Mouse (Mus musculus) CH12.LX (cell line): ENCODE results near the gene Aco1. TPM values are rescaled to one million over a fixed set of nuclear protein-coding genes. Genes with fewer than 3 reads are reported as not detected.

Experiments
- DNase-seq: peaks from one replicate; pipeline ENCODE4 v3.0.0-alpha.2; 2013; ENCODE audit errors: extremely low read depth
- H3K27ac ChIP-seq: 2 replicates; pipeline ENCODE4 v1.5.1; 2012; ENCODE audit warnings: low read depth, mild to moderate bottlenecking, control low read depth, moderate library complexity; ENCODE audit not compliant: insufficient read depth
- H3K27me3 ChIP-seq: replicated peaks from 2 replicates; pipeline ENCODE3; 2012; ENCODE audit warnings: inconsistent platforms
- H3K36me3 ChIP-seq, 2 experiments: replicated peaks in 1 of 2; 2 replicates each; pipeline versions ENCODE3 to v1.6.1; 2012; ENCODE audit warnings: inconsistent platforms in 1 of 2, low read length in 1 of 2, mild to moderate bottlenecking in 1 of 2, mixed read lengths in 1 of 2, moderate library complexity in 1 of 2; ENCODE audit not compliant: control insufficient read depth in 1 of 2, insufficient read depth in 1 of 2
- H3K4me1 ChIP-seq, 2 experiments: 2 replicates each; pipeline ENCODE4 v1.6.1; 2012; ENCODE audit warnings: inconsistent platforms in 1 of 2, moderate library complexity in 1 of 2; ENCODE audit not compliant: insufficient read depth in 2 of 2, control insufficient read depth in 1 of 2
- H3K4me2 ChIP-seq: 2 replicates; pipeline ENCODE4 v1.6.1; 2012; ENCODE audit warnings: low read depth, mild to moderate bottlenecking, control low read depth; ENCODE audit not compliant: poor library complexity, insufficient read depth, severe bottlenecking
- H3K4me3 ChIP-seq, 3 experiments: fragments of 150-350 bp in 1 of 3; sonication (generic) in 1 of 3; replicated peaks in 1 of 3; 2 replicates each; pipeline versions ENCODE3 to v1.5.1; 2011 to 2012; ENCODE audit warnings: low read depth in 2 of 3, low read length in 2 of 3, mild to moderate bottlenecking in 2 of 3, moderate library complexity in 2 of 3, control low read depth in 1 of 3, improper control_type of control experiment in 1 of 3, inconsistent platforms in 1 of 3, mixed read lengths in 1 of 3; ENCODE audit not compliant: poor library complexity in 1 of 3
- H3K79me2 ChIP-seq: replicated peaks from 2 replicates; pipeline ENCODE4 v1.6.1; 2012; ENCODE audit warnings: mild to moderate bottlenecking, moderate library complexity; ENCODE audit not compliant: control insufficient read depth, poor library complexity, insufficient read depth, severe bottlenecking; ENCODE audit errors: extremely low read depth
- H3K9ac ChIP-seq: 2 replicates; pipeline ENCODE4 v1.6.1; 2012; ENCODE audit warnings: low read depth, mild to moderate bottlenecking, control low read depth, moderate library complexity; ENCODE audit not compliant: insufficient read depth
- H3K9me3 ChIP-seq: replicated peaks from 2 replicates; pipeline ENCODE3; 2012; ENCODE audit warnings: low read length, inconsistent platforms, mixed read lengths
- BHLHE40 ChIP-seq: IDR thresholded peaks from 2 replicates; pipeline ENCODE4 v1.6.1; 2011; ENCODE audit warnings: mild to moderate bottlenecking, low read depth, low read length, improper control_type of control experiment
- CHD1 ChIP-seq: IDR thresholded peaks from 2 replicates; pipeline ENCODE4 v1.6.1; 2012; ENCODE audit warnings: low read depth, low read length, improper control_type of control experiment, inconsistent platforms
- ELF1 ChIP-seq: IDR thresholded peaks from 2 replicates; pipeline ENCODE4 v1.6.1; 2014; ENCODE audit warnings: low read depth, mild to moderate bottlenecking, inconsistent platforms, low read length, improper control_type of control experiment
- ETS1 ChIP-seq: conservative IDR thresholded peaks from 2 replicates; pipeline ENCODE4 v1.6.1; 2012; ENCODE audit warnings: low read depth, mild to moderate bottlenecking, inconsistent platforms, low read length, improper control_type of control experiment, moderate library complexity
- HCFC1 ChIP-seq: IDR thresholded peaks from 2 replicates; pipeline ENCODE4 v1.6.1; 2012; ENCODE audit warnings: low read depth, mild to moderate bottlenecking, inconsistent platforms, low read length, improper control_type of control experiment
- IRF4 ChIP-seq: IDR thresholded peaks from 2 replicates; pipeline ENCODE4 v1.6.1; 2014; ENCODE audit warnings: low read depth, mild to moderate bottlenecking, inconsistent platforms, low read length, improper control_type of control experiment
- JUN ChIP-seq: IDR thresholded peaks from 2 replicates; pipeline ENCODE4 v1.6.1; 2011; ENCODE audit warnings: low read depth, mild to moderate bottlenecking, low read length, improper control_type of control experiment, moderate library complexity; ENCODE audit not compliant: insufficient read depth
- NELFE ChIP-seq: IDR thresholded peaks from 2 replicates; pipeline ENCODE4 v1.6.1; 2011; ENCODE audit warnings: low read depth, low read length, improper control_type of control experiment
- PAX5 ChIP-seq: IDR thresholded peaks from 2 replicates; pipeline ENCODE4 v1.6.1; 2012; ENCODE audit warnings: low read length, inconsistent platforms, mixed read lengths
- RCOR1 ChIP-seq: conservative IDR thresholded peaks from 2 replicates; pipeline ENCODE4 v1.6.1; 2012; ENCODE audit warnings: low read depth, mild to moderate bottlenecking, inconsistent platforms, low read length, improper control_type of control experiment
- SIN3A ChIP-seq: IDR thresholded peaks from 2 replicates; pipeline ENCODE4 v1.6.1; 2012; ENCODE audit warnings: low read length, improper control_type of control experiment, inconsistent platforms
- TBP ChIP-seq: conservative IDR thresholded peaks from 2 replicates; pipeline ENCODE4 v1.6.1; 2011; ENCODE audit warnings: low read depth, low read length, improper control_type of control experiment
- TCF12 ChIP-seq: IDR thresholded peaks from 2 replicates; pipeline ENCODE4 v1.6.1; 2014; ENCODE audit warnings: low read depth, mild to moderate bottlenecking, inconsistent platforms, low read length, improper control_type of control experiment
- UBTF ChIP-seq: IDR thresholded peaks from 2 replicates; pipeline ENCODE4 v1.6.1; 2012; ENCODE audit warnings: low read depth, mild to moderate bottlenecking, inconsistent platforms, low read length, improper control_type of control experiment, moderate library complexity
- ZMIZ1 ChIP-seq: IDR thresholded peaks from 2 replicates; pipeline ENCODE4 v1.6.1; 2012; ENCODE audit warnings: low read depth, mild to moderate bottlenecking, inconsistent platforms, low read length, improper control_type of control experiment
- dilution Hi-C: fragments of 300-500 bp; cut with MboI; formaldehyde crosslinking; loops from 2 replicates; pipeline ENCODE4 v1.14.3; 2020; ENCODE audit warnings: low sequenced_read_pairs; ENCODE audit not compliant: extremely low pct_unique_long_range_greater_than_20kb, extremely low pct_ligation_motif_present
- in situ Hi-C: fragments of 300-500 bp; cut with MboI; formaldehyde crosslinking; loops from 3 replicates; pipeline ENCODE4 v1.14.3; 2019; ENCODE audit warnings: low sequenced_read_pairs, low pct_ligation_motif_present, low pct_unique_long_range_greater_than_20kb, mixed read lengths
- polyA plus RNA-seq: library from polyadenylated mRNA; unstranded; fragments of >175 nt; gene quantifications from 2 replicates; pipeline ENCODE4 v1.2.1, GENCODE M21; 2012; ENCODE audit warnings: low read depth; ENCODE audit not compliant: insufficient read length
- total RNA-seq, 2 experiments: library from RNA; depleted of rRNA; stranded (reverse); fragments of 300-350 nt in 1 of 2; fragments of >200 nt in 1 of 2; gene quantifications; 2 replicates each; pipeline ENCODE4 v1.2.3; 2012 to 2014

Gene Aco1
- total and polyA plus RNA-seq, 3 experiments, result 23.2 to 27.1 (median 24.8) TPM

- in situ Hi-C loops, result loop anchor here (10.0 to 25.0 kb wide), 2 partner anchors 140 to 543 kb away; no protein-coding TSS in a partner anchor
- Histone ChIP-seq H3K4me3 (no peak overlapping the region), H3K79me2 (no peaks in the 10 kb centered on the region; the same call in 1 of the 2 replicates), H3K9ac (no peak overlapping the region), H3K4me2 (peak overlapping the region; percentile 71; the same call in 1 of the 2 replicates), H3K9me3 (no peaks in the 10 kb centered on the region), H3K27ac (no peak overlapping the region), H3K36me3 (peaks cover 0 to 7% of the 10 kb centered on the region in 2 experiments), H3K27me3 (no peaks in the 10 kb centered on the region), H3K4me1 (peaks cover 5 to 33% of the 10 kb centered on the region in 2 experiments)
- no peak for TF ChIP-seq BHLHE40
- no peak for TF ChIP-seq PAX5
- no peak for TF ChIP-seq CHD1
- no peak for TF ChIP-seq SIN3A
- no peak for DNase-seq
- dilution Hi-C loops, result no loop called here
These were observed 1.7 kb downstream of the Aco1 start for GRCm38 (mm10) chr4:40144543-40144942.

GRCm38 (mm10) chr4:40144981-40145380 lies 2.1 kb downstream of the Aco1 start:
- Histone ChIP-seq H3K9ac (no peak overlapping the region), H3K4me2 (no peak overlapping the region), H3K4me1 (peaks cover 5 to 33% of the 10 kb centered on the region in 2 experiments), H3K27ac (no peak overlapping the region), H3K9me3 (no peaks in the 10 kb centered on the region), H3K36me3 (peaks cover 0 to 7% of the 10 kb centered on the region in 2 experiments), H3K4me3 (no peak overlapping the region), H3K27me3 (no peaks in the 10 kb centered on the region), H3K79me2 (no peaks in the 10 kb centered on the region; the same call in 1 of the 2 replicates)
- dilution Hi-C loops (no loop called here), in situ Hi-C loops (loop anchor here (10.0 to 25.0 kb wide), 2 partner anchors 140 to 542 kb away; no protein-coding TSS in a partner anchor)
- TF ChIP-seq ZMIZ1 (no peak), HCFC1 (no peak), ETS1 (no peak), IRF4 (no peak), ELF1 (no peak), JUN (no peak), SIN3A (no peak), TBP (no peak), RCOR1 (no peak), CHD1 (no peak), NELFE (no peak), UBTF (no peak), TCF12 (no peak)
- no peak for DNase-seq
